Mouse (Mus musculus) E14TG2a.4 (cell line): Measurements from ENCODE around the gene Hdac9.

Source experiments
- H3K27me3 ChIP-seq: 2 replicates; pipeline ENCODE4 v1.6.1; 2014; ENCODE audit warnings: low read length, control low read depth; ENCODE audit not compliant: insufficient read depth
- H3K36me3 ChIP-seq: 2 replicates; pipeline ENCODE4 v1.6.1; 2014; ENCODE audit warnings: low read length, control low read depth; ENCODE audit not compliant: insufficient read depth
- H3K4me1 ChIP-seq: replicated peaks from 2 replicates; pipeline ENCODE4 v1.6.1; 2014; ENCODE audit warnings: low read depth, low read length, control low read depth
- H3K4me3 ChIP-seq: replicated peaks from 2 replicates; pipeline ENCODE4 v1.5.1; 2014; ENCODE audit warnings: mild to moderate bottlenecking, low read length
- H3K9me3 ChIP-seq: 2 replicates; pipeline ENCODE4 v1.6.1; 2014; ENCODE audit warnings: low read length, control low read depth
- CTCF ChIP-seq: conservative IDR thresholded peaks from 2 replicates; pipeline ENCODE4 v1.5.1; 2014; ENCODE audit warnings: low read length
- NANOG ChIP-seq: IDR thresholded peaks from 2 replicates; pipeline ENCODE4 v1.6.1; 2014; ENCODE audit warnings: borderline replicate concordance, low read length, mixed read lengths
- POU5F1 ChIP-seq: IDR thresholded peaks from 2 replicates; pipeline ENCODE4 v1.6.1; 2014; ENCODE audit warnings: low read length, borderline replicate concordance

The Hdac9 gene

GRCm38 (mm10) chr12:34194116-34194515 lies 722.8 kb downstream of the Hdac9 start:
- Histone ChIP-seq H3K9me3 (no peaks in the 10 kb centered on the region), H3K27me3 (no peaks in the 10 kb centered on the region), H3K4me3 (no peak overlapping the region), H3K36me3 (no peaks in the 10 kb centered on the region), H3K4me1 (no peaks in the 10 kb centered on the region)
- TF ChIP-seq POU5F1 (no peak), NANOG (no peak), CTCF (no peak)

GRCm38 (mm10) chr12:34191246-34191645 lies 725.6 kb downstream of the Hdac9 start:
- Histone ChIP-seq H3K9me3 (no peaks in the 10 kb centered on the region), H3K27me3 (no peaks in the 10 kb centered on the region), H3K4me3 (no peak overlapping the region), H3K4me1 (no peaks in the 10 kb centered on the region), H3K36me3 (no peaks in the 10 kb centered on the region)
- TF ChIP-seq NANOG (no peak), CTCF (no peak), POU5F1 (no peak)

GRCm38 (mm10) chr12:34178931-34179330 lies 738.0 kb downstream of the Hdac9 start:
- no peaks in the 10 kb centered on the region for H3K4me1 ChIP-seq
- no peak overlapping the region for H3K4me3 ChIP-seq
- H3K36me3 ChIP-seq: no peaks in the 10 kb centered on the region
- TF ChIP-seq CTCF (no peak), POU5F1 (no peak), NANOG (no peak)
- no peaks in the 10 kb centered on the region for H3K27me3 ChIP-seq
- no peaks in the 10 kb centered on the region for H3K9me3 ChIP-seq

GRCm38 (mm10) chr12:34176790-34177189 lies 740.1 kb downstream of the Hdac9 start:
- Histone ChIP-seq H3K4me1 (no peaks in the 10 kb centered on the region), H3K9me3 (no peaks in the 10 kb centered on the region), H3K27me3 (no peaks in the 10 kb centered on the region), H3K36me3 (no peaks in the 10 kb centered on the region), H3K4me3 (no peak overlapping the region)
- TF ChIP-seq CTCF (no peak), NANOG (no peak), POU5F1 (no peak)

- TF ChIP-seq CTCF (no peak), NANOG (no peak)
- Histone ChIP-seq H3K36me3 (no peaks in the 10 kb centered on the region), H3K4me3 (no peak overlapping the region), H3K9me3 (no peaks in the 10 kb centered on the region), H3K27me3 (no peaks in the 10 kb centered on the region), H3K4me1 (no peaks in the 10 kb centered on the region)
Measured at GRCm38 (mm10) chr12:34173036-34173435, 743.9 kb downstream of the Hdac9 start.

GRCm38 (mm10) chr12:34170601-34171000 lies 746.3 kb downstream of the Hdac9 start:
- Histone ChIP-seq H3K9me3 (no peaks in the 10 kb centered on the region), H3K4me1 (no peaks in the 10 kb centered on the region), H3K36me3 (no peaks in the 10 kb centered on the region), H3K27me3 (no peaks in the 10 kb centered on the region), H3K4me3 (no peak overlapping the region)
- TF ChIP-seq CTCF (no peak), POU5F1 (no peak), NANOG (no peak)

GRCm38 (mm10) chr12:34165674-34166073 lies 751.2 kb downstream of the Hdac9 start:
- no peaks in the 10 kb centered on the region for H3K27me3 ChIP-seq
- H3K4me1 ChIP-seq: no peaks in the 10 kb centered on the region
- no peaks in the 10 kb centered on the region for H3K9me3 ChIP-seq
- H3K4me3 ChIP-seq: no peak overlapping the region
- TF ChIP-seq CTCF (no peak), NANOG (no peak), POU5F1 (no peak)
- no peaks in the 10 kb centered on the region for H3K36me3 ChIP-seq

- Histone ChIP-seq H3K27me3 (no peaks in the 10 kb centered on the region), H3K4me1 (no peaks in the 10 kb centered on the region), H3K36me3 (no peaks in the 10 kb centered on the region), H3K4me3 (no peak overlapping the region), H3K9me3 (no peaks in the 10 kb centered on the region)
- no peak for TF ChIP-seq CTCF
Measured at GRCm38 (mm10) chr12:34156301-34156700, 760.6 kb downstream of the Hdac9 start.

- Histone ChIP-seq H3K4me3 (no peak overlapping the region), H3K4me1 (no peaks in the 10 kb centered on the region), H3K27me3 (no peaks in the 10 kb centered on the region), H3K36me3 (no peaks in the 10 kb centered on the region), H3K9me3 (no peaks in the 10 kb centered on the region)
- TF ChIP-seq CTCF (no peak), POU5F1 (no peak), NANOG (no peak)
Measured at GRCm38 (mm10) chr12:34155740-34156139, 761.2 kb downstream of the Hdac9 start.

GRCm38 (mm10) chr12:34154757-34155156 lies 762.1 kb downstream of the Hdac9 start:
- H3K9me3 ChIP-seq: no peaks in the 10 kb centered on the region
- no peak overlapping the region for H3K4me3 ChIP-seq
- no peaks in the 10 kb centered on the region for H3K36me3 ChIP-seq
- TF ChIP-seq CTCF (no peak), NANOG (no peak), POU5F1 (no peak)
- H3K27me3 ChIP-seq: no peaks in the 10 kb centered on the region
- H3K4me1 ChIP-seq: no peaks in the 10 kb centered on the region
